Mouse (Mus musculus) kidney, adult 11 months (tissue): ENCODE data around the gene Pdgfc.

Source experiments
- DNase-seq: peaks from one replicate; pipeline ENCODE4 v3.0.0; 2022

Gene Pdgfc

GRCm38 (mm10) chr3:81160457-81161165 lies 124.4 kb downstream of the Pdgfc start:
- no peak for DNase-seq

DNA sequence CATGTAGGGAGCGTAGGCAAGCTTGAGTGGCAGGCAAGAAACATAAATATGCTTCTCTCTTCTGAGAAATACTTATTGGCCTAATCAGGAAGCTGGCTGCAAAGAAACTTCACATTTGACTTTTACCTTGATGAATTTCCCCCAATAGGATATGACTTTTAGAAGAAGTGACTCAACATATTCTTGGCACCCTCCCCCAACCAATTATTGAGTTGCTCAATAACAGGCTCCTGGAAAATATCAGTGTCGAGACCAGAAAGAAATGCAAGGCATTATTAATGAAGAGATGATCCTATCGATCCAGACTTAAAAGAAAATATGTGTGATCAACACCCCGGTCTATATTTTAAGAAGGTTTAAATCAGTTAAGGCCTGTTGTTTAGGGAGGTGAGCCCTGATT lies 125.9 kb downstream of the Pdgfc start:
- no peak for DNase-seq

DNA sequence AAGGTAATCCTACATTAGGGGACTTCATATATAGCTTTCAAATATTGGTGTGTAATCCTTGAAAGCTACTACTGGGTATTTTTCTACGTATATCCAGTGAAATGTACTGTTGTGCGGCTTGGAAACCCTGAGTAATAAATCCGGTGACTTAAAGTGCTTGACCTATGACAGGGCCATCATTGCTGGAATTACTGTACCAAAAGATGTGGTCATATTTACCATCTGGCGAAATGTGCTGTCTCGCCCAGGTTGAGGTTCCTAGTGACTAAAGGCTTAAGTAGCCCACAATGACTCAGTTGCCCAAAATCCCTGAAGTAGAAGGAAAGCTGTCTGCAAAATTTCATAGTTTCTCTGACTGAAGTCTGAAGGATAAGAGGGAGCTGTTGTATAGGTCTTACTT lies 127.9 kb downstream of the Pdgfc start:
- no peak for DNase-seq

GRCm38 (mm10) chr3:81170073-81170809 lies 134.0 kb downstream of the Pdgfc start:
- DNase-seq, result no peak

DNA sequence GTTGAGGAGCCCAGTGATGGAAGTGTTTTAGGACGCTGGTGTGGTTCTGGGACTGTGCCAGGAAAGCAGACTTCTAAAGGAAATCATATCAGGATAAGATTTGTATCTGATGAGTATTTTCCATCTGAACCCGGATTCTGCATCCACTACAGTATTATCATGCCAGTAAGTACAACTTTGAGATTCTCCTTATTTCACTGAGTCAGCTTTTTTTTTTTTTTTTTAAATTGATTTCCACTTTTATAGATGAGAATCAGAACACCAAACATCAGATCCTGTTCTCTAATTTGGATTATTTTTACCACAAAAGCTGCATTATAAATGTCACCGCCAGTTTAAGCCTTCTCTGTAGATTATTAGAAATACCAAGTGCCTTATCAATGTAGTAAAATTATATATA lies 138.6 kb downstream of the Pdgfc start:
- DNase-seq, result no peak

- DNase-seq, result no peak
Measured at GRCm38 (mm10) chr3:81181319-81182013, 145.2 kb downstream of the Pdgfc start.

GRCm38 (mm10) chr3:81196937-81197336 lies 160.7 kb downstream of the Pdgfc start:
- no peak for DNase-seq

- no peak for DNase-seq
Measured at GRCm38 (mm10) chr3:81197644-81198043, 161.4 kb downstream of the Pdgfc start.

DNA sequence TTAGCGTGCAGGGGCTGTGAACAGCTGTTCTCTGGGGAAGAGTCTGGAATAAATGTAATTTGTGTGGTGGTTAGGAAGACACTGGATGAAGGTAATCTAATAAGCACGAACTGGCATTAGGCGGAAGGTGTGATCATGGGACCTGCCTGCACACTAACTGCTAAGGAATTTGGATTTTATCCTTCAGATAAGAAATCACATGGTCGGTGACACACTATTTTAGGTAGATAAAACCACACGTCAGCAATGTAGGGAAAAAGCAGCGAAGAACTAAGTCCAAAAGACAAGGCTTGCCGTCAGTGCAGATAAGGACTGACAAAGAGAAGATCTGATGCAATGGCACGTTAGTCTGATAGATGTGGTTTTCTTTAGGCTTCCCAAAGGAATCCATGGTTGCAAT lies 164.4 kb downstream of the Pdgfc start:
- no peak for DNase-seq

- no peak for DNase-seq
Measured at GRCm38 (mm10) chr3:81205201-81205600, 169.0 kb downstream of the Pdgfc start.

DNA sequence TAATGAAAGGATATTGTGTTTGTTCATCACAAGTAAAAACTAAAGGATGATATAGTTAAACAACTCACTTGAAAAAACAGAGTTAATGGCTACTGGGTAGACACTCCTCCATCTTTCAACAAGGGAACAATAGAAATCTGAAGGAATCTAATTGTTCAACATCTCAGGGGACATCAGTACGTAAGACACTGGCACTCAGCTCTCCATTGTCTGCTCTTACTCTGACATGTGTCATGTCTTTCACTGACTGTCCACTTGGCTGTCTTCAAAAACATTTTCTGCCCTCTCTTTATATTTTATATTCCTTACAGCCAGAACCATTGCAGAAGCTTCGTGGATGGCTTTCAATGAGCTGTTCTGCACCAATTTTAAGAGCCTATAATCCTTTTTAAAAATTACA lies 172.0 kb downstream of the Pdgfc start:
- DNase-seq, result no peak

- no peak for DNase-seq
Measured at GRCm38 (mm10) chr3:81211147-81211546, 174.9 kb downstream of the Pdgfc start.

GRCm38 (mm10) chr3:81211666-81212065 lies 175.4 kb downstream of the Pdgfc start:
- DNase-seq, result no peak

DNA sequence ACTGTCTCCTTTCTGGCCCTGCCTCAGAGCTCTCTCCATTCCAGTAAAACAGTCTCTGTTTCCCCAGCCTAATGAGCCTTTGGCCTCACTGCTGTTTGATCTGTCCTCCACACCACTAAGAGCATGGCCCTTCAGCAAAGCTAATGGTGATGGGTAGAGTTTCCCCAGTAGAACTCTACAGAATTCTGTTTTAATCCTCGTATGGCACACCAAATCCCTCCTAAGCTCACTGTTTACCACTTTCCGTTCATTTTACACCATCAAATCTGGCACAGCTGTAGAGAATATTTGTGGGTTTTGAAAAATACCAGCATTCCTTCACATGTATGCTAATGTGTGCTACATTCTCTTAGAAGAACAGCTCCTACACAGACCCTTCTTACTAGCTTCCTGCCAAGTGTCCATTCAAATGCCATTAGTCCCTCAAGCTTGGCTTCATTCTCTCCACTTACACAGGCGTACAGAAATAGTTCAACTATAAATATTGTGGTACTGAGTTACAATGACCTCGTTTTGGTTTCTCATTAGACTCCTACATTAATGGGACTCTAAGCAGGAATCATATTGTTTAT lies 179.4 kb downstream of the Pdgfc start:
- no peak for DNase-seq

GRCm38 (mm10) chr3:81221682-81222081 lies 185.5 kb downstream of the Pdgfc start:
- no peak for DNase-seq

GRCm38 (mm10) chr3:81228344-81228743 lies 192.1 kb downstream of the Pdgfc start:
- no peak for DNase-seq

DNA sequence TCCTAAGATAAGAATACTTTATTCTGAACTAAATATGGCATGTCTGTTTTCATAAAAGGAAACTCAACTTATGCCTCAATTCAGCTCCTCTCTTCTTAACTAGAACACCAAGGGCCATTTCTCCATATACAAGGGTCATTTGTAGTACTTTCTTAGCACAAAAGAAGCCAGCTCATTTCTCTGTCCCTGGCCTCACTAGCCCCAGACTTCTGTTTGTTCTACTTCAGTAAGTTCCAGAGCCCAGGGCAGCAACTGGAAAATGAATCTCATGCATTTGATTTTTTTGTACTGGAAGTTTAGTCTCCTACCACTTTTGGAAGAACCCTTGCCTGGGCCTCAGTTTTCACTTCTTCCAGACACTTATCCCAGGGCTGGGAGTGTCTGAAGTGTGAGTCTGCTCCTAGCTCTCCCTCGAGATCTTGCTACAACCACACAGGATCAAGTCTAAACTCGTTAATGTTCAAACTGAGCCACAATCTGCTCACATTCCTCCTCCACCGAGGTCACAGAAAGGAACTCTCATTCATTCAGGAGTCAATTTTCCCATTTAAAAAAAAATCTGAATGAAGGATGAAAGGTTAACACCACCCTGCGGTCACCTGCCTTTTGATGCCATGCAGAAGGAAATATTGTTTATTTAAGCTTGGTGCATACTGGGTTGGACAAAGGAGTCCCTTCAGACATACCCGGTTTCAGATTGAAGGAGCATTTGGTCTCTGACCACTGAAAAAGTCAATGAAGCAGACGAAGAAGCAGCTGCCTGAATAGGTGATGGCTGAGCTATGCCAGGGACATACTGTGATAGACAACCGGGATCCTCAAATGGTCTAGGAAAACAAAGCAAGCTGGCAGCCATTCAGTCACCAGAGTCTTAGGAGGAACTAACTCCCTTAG lies 206.7 kb downstream of the Pdgfc start:
- DNase-seq, result peak; percentile 68

DNA sequence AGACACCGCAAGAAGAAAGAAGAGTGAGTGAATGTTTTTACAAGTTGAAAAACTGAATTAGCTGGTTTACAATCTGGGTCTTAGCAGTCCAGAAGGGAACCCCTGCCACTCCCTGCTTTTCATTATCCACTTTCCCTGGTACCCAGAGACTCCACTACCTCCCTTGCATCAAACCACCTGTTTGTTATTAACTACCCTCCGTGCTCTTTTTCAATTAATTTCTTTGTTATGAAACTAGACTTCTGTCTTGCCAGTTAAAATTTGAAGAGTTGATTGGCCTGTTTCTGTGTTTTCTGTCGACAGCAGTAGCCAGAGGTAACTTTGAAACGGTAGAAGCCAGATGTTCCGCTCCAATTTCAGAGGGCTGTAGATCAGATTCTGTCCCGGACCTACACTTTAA lies 207.4 kb downstream of the Pdgfc start:
- no peak for DNase-seq

GRCm38 (mm10) chr3:81262801-81263200 lies 226.6 kb downstream of the Pdgfc start:
- no peak for DNase-seq
